Mouse (Mus musculus) cerebellum, adult (tissue): ENCODE data around the gene Polq.
A peak's percentile ranks its signal among the peaks of the same experiment; 100 is the strongest.
"Not testable (repeated sequence)": the region's sequence is repeated elsewhere in the genome, so short reads cannot be mapped to it uniquely, and the experiment has no call there.

ENCODE experiments used
- ATAC-seq: cut with Nextera tagmentation; 2 replicates; pipeline ENCODE4 v1.9.2; 2017; ENCODE audit warnings: mild to moderate bottlenecking, moderate library complexity, mixed read lengths; ENCODE audit not compliant: insufficient number of reproducible peaks, low FRiP score, low TSS enrichment

The Polq gene

DNA sequence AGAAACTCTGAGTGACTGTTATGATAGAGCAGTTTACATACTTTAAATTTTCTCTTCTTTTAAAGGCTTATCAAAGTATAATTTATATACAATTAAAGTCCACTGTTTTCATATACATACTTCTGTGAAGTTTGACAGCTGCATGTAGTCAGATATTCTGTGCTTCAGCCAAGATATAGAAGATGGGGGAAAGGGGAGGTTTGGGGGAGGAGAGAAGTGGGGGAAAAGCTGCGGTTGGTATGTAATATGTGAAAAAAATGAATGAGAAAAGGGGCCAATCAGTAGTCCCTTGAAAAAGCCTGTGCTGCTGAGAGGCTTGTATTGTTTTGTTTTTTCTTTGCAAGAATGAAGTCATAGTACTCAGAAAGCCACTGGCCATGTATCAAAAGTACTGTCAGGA, 78.1 kb downstream of the Polq start:
- no peak for ATAC-seq

DNA sequence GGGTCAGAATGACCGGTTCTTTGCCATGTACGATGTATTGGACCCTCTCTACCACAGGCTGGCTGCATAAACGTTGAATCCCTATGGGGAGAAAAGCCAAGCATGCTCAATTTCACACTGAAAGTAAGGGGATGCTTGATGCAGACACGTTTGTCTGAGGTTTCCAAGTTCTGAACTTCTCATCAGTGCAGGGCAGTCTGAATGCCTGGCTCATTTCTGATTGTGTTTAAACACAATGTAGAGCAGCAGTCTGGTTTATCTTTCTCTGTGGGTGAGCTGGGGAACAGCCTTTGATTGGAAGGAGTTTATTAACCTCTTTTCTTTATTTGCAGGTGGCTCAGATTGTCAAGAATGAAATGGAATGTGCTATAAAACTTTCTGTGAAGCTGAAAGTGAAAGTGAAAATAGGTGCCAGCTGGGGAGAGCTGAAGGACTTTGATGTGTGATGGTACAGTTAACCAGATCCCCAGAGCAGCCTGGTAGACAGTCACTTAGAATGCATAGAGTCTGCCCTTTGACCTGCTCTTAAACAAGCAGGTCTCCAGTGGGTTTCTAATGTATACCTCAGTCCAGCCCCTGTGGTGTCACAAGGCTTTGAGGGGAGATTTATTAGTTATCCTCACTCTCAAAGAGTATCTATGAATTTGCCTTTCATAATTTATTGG, 82.7 kb downstream of the Polq start:
- ATAC-seq, result no peak

DNA sequence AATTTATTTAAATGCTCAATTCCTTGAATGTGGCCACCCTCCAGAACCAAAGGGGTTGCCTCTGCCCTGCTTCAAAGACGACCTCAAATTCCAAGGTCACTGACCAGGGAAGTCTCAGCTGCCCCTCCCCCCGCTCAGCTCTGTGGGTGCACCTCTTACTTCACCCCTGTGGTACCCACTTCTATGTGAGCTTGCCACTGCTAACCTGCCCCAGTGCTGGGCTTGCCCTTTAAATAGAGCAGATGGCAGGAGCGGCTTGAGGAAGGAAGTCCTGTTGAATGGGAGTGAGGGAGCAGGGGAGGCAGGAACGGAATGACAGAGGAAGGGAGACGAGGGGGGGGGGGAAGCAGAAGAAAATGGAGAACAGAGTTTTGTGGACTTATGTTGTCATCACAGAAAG, 97.2 kb downstream of the Polq start:
- ATAC-seq, result peak; percentile 61; the same call in 1 of the 2 replicates

DNA sequence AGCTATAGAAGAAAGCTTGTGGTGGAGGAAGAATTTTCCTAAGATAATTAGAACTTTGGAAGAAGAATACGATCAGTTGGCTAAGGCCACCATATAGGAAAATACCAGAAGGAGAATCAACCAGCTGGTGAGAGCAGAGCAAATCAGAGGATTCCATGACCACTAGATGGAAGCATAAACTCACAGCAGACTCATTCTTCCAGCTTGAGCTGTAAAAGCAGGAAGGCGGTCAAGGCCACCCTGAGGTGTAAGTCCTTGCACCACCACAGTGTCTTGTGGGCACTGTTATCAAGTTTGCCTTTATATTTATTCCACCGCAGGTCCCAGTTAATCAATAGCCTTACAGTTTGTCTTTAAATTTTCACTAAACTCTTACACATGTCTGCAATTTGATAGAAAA, 97.7 kb downstream of the Polq start:
- ATAC-seq, result peak; percentile 95

DNA sequence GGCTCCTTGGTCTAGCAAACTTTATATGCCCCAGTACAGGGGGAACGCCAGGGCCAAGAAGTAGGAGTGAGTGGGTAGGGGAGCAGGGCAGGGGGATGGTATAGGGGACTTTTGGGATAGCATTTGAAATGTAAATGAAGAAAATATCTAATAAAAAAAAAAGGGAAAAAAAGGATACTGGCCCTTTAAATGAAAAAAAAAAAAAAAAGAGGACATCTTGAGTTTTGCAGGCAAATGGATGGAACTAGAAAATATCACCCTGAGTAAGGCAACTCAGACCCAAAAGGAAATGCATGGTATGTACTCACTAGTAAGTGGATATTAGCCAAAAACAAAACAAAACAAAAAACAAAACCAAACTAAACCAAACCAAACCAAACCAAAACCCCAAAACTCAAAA, 113.6 kb downstream of the Polq start:
- ATAC-seq, result not testable (repeated sequence)
